Mouse (Mus musculus) liver, postnatal 0 days (tissue): ENCODE data around the gene Tmem30b.

Experiments
- CTCF ChIP-seq: sonication (generic); IDR thresholded peaks from 2 replicates; pipeline ENCODE4 v1.5.1; 2016; ENCODE audit warnings: antibody characterized with exemption, low read depth
- EP300 ChIP-seq: IDR thresholded peaks from 2 replicates; pipeline ENCODE4 v1.6.1; 2016; ENCODE audit warnings: antibody characterized with exemption, low read depth, mild to moderate bottlenecking

DNA sequence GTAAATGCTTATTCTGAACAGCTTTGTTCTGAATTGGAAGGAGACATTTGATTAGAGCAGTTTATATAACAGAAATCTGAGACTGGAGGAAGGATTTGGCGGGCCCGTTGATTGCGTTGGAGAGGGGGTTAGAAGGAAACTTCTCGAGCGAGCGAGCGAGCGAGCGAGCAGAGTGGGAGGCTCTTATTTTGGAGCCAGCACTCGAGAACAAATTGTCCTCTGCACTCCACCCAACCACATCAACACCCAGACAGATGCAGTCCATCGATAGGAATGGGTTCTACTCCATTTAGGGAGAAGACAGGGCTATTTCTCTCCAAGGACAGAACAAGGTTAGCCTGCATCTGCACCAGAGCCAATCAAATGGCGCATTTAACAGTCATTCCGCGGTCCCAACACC lies 39.1 kb downstream of the Tmem30b start:
- TF ChIP-seq EP300 (no peak), CTCF (no peak)
